ENCODE assay signal across 15 mouse cellular contexts in genomic region chr1:182191181-182191580, GRCm38 (mm10). TPM values are rescaled to one million over a fixed set of nuclear protein-coding genes. Genes with fewer than 3 reads are reported as not detected.
"Had no signal": no experiment of that assay in that cellular context is flagged by ENCODE, and none has a peak within 500 bp of the region (broad histone marks: within the 10 kb centered on the region; RNA-seq: fewer than 3 reads in every experiment).

No protein-coding gene starts in this region.

- H3K4me3 ChIP-seq: layer of hippocampus, adult 2 months; limb, embryonic 10.5 days; liver, embryonic 12.5 days; lung, embryonic 15.5 days; midbrain, embryonic 10.5 days; myocyte; neural tube, embryonic 12.5 days; stomach, embryonic 15.5 days had no signal

- DNase-seq: lung, postnatal 4 days; midbrain, embryonic 14.5 days; right cerebral cortex, postnatal 14 days; thymus, postnatal 25 days had no signal

- H3K4me1 ChIP-seq: limb, embryonic 10.5 days; neural tube, embryonic 12.5 days had no signal

RNA-seq across cellular contexts. Expression of gene Vmn1r1, which starts 26.9 kb away (rescaled TPM):
- polyA plus RNA-seq: kidney, embryonic 14.5 days; limb, embryonic 10.5 days; liver, embryonic 12.5 days; liver, embryonic 16.5 days; lung, embryonic 15.5 days; midbrain, embryonic 10.5 days; midbrain, embryonic 14.5 days; myocyte; neural tube, embryonic 12.5 days; spleen, adult 2 months; stomach, embryonic 15.5 days had no signal
